Mouse (Mus musculus) right cerebral cortex, postnatal 4 days (tissue): ENCODE data around the gene Cfap61.

Experiments used
- DNase-seq: peaks from one replicate; pipeline ENCODE4 v3.0.0-alpha.2; 2022

Gene Cfap61

DNA sequence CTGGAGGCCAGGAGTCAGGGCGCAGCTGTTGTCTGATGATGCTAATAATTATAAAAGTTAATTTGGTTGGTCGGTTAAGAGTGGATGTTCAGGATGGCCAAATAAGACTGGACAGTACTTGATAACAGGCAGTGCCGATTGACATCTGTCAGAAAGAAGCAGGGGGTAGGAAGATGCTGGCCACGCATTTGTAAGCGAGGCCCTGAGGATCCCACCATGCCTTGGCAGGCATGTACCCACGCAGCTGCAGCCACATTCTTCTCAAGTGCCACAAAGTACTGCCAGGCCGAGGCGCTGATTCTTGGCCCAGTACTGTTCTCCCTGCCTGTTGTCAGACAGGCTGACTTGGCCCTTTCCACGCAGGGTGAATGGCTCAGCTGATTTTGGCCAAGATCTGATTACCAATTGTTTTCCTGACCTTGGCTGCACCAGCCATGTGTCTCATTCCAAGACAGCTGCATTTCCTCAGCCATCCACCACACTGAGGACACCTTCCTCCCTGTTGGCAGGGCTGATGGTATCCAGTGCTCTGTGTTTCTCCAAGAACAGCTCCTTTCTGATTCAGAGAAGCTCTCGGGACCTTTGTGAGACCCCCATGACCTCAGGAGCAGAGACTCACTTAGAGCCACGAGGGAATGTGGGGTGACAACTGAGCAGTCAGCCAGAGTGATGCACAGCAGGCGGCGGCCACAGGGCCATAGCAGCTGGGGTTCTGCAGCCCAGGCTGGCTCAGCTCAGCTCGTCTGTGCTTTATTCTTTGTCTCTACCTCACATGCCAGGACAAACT is 233.6 kb downstream of the Cfap61 start:
- no peak for DNase-seq

DNA sequence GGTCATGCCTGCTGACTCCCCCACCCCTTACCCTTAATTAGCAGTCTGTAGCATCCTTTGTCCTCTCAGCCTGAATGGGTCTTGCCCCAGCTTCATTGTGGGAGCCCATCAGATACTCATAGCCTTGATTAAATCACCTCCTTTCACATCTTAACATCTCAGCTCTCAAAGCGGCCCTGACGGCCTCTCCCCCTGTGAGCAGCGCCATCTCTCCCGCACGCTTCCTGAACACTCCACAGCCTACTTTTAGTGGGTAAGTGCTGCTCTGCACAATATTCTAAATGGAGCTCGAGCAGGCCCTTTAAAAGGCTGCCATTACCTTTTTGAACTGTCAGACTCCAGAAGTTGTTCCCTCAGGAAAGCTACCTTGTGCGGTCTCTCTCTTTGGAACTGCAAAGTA is 234.9 kb downstream of the Cfap61 start:
- DNase-seq = no peak

DNA sequence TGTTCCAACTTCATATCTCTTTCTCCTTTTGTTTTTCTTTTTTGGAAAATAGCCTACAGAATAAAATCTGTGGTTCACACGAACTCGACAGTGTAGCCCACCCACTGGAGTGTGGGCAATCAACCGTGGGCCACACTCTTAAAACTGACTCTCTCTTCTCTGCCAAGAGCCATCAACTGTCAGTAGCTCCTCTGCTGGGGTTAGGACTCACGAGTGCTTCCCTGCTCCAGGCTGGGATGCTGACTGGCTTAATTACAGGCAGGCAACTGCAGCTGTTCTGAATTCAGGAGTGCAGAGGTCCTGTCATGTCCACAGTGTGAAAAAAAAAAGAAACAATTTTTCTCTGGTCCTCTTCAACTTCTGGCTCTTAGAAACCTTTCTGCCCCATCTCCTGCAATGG is 237.5 kb downstream of the Cfap61 start:
- DNase-seq = no peak

DNA sequence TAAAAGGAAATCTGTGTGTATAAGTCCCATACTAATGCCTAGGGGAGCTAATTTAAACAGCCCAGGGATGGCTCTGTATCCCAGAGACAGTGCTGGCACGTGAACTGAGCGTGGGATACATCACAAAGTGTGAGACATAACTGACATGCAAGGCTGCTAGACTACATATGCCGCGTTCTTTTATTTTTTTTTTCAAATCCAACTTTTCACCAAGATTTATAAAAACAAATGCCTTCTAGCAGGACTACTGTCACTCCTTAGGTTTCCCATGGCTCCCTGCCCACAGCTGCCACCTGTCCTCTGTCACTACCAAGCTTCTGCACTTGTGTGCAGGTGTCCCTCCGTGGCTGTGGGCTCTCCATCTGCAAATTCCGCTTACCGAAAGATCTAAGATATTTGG is 239.6 kb downstream of the Cfap61 start:
- peak; percentile 31 for DNase-seq

DNA sequence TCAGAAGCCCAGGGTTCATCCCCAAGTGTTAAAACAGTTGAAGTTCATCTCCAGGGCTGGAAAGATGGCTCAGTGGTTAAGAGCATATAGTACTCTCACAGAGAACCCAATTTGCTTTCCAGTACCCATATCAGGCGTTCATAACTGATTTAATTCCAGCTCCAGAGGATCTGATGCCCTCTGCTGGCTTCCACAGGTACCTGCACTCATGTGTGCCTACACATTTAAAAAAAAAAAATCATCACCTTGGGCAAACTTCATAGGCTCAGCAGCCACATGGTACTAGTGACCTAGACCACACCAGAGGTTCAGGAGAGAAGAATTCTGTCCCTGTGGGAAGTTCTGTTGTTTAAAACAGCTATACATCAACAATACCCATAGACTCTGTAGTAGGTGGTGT is 244.1 kb downstream of the Cfap61 start:
- no peak for DNase-seq

DNA sequence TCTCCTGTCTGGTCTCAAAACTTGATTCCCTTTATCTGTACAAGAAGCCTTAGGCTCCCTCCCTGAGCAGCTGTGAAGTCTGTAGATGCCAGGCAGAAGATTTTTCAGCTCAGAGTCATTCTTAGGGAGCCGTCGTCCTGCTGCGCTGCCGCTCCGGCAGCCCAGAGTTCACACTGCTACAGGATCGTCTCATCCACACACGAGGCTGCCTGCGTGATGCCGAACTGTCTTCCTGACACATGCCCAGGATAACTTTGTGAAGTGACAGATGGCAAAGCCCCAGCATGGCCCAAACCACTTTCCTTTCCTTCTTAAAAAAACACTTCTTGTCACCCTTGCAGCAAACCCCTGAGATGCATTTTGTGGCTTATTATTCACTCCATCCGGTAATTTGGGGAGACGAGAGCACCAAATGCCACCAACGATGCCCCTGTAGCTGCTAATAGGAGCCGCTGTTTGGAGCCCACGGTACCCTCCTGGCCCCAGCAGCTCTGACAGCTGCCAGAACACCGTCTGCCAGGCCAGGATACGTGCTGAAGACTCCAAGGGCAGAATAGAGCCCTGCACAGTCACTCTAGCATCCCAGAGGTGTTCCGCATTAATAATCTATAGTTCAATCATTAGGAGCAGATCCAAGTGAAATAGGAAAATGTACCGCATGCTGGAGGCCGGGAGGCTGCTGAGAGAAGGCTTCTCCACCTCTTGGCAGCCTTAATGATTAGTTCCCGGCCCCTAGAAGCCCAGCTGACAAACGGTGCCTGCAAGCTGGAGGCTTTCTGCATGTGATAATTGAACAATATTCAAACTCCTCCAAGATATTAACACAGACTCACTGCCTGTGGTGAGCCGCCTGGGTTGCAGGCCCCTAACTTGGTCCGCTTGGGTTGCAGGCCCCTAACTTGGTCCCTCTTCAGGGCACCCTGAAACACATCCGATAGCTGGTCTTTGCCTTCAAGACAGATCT is 249.5 kb downstream of the Cfap61 start:
- DNase-seq = no peak

DNA sequence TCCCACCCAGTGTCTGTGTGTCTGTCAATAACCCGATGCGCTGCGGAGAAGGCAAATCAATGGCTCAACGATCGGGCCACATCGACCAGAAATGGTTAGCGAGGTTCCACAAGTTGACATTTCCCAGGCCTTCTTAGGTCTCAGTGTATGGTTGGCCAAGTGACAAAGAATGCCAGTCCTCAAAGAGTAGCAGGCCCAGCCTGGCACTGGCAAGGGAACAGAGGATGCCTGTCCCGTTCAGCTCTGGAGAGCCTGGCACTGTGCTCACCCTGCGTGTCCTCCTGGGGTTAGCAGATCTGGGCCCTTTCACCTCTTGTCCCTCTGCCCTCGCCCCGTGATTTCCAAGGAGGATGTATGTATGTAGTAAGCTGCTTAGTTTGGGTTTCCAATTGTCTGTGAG is 261.5 kb downstream of the Cfap61 start:
- no peak for DNase-seq

DNA sequence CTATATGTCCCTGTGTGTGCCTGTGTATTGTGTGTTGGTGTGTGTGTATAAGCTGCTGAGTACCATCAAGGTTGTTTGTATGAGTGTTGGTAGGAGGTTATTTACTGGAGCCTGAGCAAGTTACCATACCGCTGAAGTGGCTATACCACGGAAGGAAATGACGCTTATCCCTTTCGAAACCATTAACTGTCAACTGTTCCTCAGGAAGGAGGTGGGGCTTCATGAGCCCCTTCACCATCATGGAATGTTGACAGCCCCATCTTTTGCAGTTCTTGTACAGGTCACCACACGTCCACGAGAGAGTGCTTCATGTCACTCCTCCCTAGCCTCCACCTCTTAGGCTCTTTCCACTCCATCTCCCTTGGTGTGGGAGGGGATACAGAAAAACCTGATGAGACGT is 263.4 kb downstream of the Cfap61 start:
- no peak for DNase-seq

DNA sequence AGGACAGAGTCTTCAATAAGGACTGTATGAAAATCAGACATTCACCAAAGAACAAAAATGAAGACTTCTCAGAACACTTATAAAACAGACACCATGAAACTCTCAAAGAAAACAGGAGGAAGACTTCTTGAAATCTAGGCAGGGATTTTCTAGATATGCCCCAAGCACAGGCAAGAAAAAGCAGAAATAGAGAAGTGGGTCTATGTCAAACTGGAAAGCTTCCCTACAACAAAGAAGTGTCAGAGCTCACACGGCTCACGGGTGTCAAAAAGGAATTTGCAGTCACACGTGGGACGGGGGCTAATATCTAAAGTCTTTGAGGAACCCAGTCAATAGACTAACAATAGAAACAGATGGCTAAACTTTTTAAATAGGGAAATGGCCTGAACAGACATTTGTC is 276.4 kb downstream of the Cfap61 start:
- DNase-seq = no peak

DNA sequence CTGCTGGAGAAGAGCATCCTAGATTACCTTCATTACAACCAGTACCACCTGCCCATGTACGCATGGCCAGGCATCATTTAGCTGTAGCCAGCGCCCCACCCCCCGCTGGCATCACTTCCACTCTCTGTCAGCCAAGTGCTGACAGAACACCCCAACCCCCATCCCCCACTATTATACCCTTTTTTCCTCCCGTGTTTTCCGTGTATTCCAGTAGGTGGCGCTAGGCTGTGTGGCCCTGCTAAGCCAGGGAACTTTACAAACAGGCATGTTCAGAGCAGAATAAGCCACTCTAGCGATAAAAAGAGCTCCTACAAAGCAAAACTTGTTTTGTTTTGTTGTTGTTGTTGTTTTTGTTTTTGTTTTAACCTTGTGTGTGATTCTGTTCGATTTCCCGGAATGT is 280.1 kb downstream of the Cfap61 start:
- peak; percentile 57 for DNase-seq

DNA sequence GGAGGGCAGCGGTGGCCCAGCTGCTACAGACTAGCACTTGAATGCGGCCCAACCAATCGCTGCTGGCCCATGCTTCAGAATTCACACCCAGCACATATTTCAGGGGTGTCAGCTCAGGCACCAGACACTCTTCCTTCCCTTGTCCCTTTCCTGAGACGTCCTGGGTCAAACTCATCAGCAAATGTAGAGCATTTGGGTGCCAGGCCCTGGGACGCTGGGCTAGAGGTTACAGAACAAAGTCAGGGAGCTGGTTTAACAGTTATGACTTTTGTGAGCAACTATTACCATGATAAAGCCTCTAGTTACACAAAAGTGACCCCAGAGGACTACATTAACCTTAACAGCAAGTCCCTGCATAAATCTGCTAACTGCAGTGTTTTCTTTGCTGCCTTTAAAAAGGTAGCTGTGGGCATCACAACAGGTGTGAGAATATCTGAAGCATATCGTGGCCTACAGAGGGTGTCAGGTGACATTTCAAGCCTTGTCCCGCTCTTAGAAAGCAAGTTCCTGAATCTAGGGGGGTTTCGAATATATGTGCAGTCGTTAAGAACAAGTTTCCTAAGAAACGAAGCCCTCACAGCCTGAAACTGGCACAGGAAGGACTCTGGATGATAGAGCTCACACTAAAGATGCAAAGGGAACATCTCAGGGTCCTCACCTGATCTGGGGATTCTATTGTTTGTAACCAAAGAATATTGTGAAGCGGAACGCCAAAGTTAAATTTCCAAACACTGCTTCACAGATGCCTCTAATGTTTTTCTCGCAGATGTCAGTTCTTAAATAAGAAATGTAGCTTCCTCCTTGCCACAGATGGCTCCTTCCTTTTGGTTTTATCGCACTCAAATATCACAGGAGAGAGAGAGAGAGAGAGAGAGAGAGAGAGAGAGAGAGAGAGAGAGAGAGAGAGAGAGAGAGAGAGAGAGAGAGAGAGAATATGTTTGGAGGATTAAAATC is 281.8 kb downstream of the Cfap61 start:
- DNase-seq = no peak

DNA sequence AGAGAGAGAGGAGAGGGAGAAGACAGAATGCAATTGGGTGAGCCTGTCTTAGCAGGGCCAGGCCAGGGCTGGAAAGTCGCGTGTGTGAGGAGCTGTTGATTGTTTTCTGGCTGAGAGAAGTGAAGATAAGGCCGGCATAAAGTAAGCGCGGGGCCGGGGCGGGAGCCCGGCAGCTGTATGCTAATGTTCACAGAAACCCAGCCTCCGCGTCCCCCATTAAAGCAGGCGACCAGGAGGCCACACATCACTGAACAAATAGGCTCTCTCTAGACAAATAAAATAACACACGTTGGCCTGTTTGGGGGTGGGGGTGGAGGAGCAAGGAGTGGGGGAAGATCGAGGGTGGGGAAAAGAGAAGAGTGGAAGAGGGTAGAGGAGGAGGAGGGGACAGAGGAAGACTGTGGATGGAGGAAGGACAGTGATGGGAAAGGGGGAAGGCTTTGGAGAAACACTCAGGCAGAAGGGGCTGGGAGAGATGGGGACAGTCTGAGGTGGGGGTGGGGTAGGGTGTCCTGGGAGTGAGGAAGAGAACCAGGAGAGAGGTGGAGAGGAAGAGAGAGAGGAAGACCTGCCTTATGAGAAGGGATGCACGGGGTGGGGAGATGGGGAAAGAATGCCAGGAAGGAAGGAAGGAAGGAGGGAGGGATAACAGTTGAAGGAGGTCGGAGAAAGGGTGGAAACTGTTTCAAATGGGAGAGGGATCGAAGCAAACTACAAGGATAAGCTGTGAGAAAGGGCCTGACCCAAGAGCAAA is 282.8 kb downstream of the Cfap61 start:
- DNase-seq = peak; percentile 28

DNA sequence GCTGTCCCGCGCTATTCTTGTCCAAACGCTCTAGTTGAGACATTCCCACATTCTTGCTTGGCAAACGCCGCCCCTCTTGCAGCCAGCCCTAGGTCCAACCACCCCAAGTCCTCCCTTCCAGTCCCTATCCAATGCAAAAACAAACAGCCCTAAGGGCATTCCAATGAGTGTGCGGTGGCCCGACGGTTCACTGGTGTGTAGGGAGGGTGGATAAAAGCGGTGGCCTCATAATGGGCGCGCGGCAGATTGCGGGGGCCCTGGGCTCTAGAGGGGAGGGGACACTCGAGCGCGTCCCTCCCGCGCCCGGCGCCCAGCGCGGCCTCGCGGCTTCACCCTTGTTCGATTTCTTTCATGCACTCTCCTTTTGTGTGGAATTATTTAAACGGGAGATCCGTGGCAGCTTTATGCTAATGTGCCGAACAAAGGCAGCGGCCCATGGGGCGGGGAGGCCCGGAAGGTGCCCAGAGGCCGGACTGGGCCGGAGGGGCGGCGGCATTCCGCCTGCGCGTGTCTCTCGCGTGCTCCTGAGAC is 283.6 kb downstream of the Cfap61 start:
- peak; percentile 28 for DNase-seq

DNA sequence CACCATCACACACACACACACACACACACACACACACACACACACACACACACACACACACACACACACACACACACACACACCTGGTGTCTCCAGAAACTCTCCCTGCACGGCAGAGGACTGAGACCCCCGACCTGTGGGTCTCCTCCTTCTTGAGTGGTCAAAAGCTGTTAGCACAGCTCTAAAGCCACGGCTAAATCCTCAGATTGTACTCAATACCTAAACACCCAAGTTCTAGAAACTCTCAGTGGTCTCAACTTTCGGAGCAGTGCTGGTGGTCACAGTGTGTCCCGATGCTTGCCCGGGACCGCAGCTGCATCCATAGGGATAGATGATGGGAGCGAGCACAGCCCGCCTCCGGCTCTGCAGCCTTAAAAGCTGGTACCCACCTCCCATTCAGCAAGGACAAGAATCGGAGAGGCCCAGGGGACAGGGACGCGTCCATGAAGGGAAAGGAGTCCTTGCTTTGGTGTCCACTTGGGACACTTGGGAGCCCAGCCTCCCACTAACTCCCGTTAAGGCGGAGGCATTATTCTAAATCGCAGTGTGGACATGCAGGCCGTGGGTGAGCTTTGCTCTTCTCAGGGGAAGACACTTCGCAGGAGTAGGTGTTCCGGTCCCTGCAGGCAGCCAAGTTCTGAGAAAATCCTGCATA is 284.4 kb downstream of the Cfap61 start:
- DNase-seq = peak; percentile 13

DNA sequence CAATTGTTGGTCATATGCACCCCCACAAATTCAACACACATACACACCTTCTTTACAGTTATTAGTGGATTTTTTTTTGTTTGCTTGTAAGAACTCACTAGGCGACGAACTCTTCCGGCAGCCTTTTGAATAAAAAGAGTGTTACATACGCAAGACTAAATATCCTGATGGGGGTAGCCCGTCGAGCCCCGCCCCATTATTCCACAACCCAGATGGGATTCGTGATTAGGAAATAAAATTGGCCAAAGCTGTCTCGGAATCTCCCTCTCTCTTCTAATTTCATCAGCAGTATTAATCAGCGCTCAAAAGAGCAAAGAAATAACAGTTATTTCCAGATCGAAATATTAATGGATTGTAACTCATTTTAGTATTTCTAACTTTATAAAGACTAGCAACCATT is 285.2 kb downstream of the Cfap61 start:
- DNase-seq = no peak

DNA sequence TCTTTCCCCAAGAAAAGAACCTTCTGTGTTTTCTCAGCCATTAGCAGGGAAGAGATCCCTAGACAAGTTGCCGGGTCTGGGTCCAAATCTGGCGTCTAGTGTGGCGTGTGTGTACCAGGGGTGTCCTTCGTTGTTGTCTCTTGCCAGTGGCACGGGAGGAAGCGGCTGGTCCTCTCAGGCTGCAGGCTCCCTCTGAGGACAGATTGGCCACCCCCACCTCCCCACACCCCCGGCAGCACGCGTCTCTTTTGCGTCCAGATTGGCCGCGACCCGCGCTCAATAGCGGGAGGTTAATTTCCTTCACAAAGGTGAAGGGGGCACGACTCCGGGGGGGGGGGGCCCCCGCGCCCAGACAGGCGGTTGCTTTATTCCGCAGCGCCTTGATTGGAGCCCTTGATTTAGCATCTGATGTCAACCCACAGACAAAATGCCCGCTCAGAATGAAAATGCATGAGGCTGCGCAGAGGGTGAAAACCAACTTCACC is 286.0 kb downstream of the Cfap61 start:
- peak; percentile 39 for DNase-seq

DNA sequence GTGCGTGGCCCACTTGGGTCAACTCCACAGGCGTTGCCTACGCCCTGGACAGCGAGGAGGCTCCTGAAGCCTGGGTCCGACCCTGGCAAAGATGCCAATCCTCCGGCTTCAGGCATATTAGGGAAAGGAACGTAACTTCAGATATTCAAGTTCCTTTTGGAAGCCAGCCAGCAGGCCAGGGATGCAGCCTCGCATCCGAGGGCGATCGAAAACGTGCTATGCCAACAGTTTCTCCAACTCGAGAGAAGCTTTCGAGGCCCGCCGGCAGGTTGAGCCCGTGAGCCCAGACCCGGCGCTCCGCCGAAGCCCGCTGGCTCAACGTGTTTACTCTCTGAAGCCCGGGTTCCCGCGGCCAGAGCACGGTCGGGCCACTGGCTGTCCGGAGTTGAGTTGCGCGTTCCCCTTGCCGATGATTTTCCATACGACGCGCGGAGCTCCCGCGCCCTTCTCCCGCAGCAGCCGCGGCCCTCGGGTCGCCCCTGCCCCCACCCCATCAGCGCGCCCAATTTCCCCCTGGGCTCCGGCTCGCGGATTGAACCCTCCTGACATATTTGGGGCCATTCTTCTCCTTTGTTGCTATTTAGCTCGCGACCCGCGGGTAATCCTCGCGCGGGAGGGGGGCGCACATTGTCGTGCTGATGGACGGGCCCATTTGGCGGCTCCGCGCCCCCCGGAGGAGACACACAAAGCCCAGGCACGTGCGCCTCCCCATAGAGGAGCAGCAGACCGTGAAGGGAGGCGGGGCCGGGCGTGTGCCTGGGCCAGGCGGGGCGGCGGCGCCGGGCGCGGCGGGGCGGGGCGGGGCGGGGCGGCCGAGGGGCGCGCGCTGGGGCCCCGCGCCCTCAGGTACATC is 286.7 kb downstream of the Cfap61 start, which contains the start of gene Insm1:
Insm1 (plus strand) TSS at position 846 of the 853 bp plus-strand sequence.
- DNase-seq = peak; percentile 70

DNA sequence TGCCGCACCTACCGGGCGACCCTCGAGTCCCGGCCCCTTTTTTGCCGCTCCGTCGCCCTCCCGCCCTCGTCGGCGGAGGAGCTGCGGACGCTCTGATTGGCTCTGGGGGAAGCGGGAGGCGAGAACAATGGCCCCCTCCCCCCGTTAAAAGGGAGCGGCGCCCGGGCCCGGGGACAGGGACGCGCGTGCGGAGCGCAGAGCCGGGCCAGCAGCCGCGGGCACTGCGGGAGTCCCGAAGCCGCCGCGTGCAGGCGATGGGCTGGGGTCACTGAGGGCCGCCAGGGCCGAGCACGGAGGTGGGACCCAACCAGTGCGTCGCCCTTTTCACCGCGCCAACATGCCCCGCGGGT is 287.3 kb downstream of the Cfap61 start:
- DNase-seq = peak; percentile 85

DNA sequence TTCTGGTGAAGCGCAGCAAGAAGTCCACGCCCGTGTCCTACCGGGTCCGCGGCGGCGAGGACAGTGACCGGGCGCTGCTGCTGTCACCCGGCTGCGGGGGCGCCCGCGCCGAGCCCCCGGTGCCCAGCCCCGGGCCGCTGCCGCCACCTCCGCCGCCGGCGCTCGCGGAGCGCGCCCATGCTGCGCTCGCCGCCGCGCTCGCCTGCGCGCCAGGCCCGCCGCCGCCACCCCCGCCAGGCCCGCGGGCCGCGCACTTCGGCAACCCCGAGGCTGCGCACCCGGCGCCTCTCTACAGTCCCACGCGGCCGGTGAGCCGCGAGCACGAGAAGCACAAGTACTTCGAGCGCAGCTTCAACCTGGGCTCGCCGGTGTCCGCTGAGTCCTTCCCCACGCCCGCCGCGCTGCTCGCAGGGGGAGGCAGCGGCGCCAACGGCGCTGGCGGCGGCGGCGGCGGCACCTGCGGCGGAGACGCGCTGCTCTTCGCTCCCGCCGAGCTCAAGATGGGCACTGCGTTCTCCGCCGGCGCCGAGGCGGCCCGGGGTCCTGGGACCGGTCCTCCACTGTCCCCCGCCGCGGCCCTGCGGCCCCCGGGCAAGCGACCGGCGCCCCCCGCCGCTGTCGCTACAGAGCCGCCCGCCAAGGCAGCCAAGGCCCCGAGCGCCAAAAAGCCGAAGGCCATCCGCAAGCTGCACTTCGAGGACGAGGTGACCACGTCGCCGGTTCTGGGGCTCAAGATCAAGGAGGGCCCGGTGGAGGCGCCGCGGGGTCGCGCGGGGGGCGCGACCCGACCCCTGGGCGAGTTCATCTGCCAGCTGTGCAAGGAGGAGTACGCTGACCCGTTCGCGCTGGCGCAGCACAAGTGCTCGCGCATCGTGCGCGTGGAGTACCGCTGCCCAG is 287.9 kb downstream of the Cfap61 start:
- peak; percentile 55 for DNase-seq
